Mouse (Mus musculus) thymus, adult 2 months (tissue): ENCODE measurements around the gene Neurl4. TPM values are rescaled to one million over a fixed set of nuclear protein-coding genes. Genes with fewer than 3 reads are reported as not detected.
"Not testable (repeated sequence)": the region's sequence is repeated elsewhere in the genome, so short reads cannot be mapped to it uniquely, and the experiment has no call there.

Experiments
- DNase-seq: peaks from one replicate; pipeline ENCODE4 v3.0.0; 2021
- H3K27ac ChIP-seq: fragments of 200-500 bp; 2 replicates; pipeline ENCODE4 v1.5.1; 2012; ENCODE audit warnings: low read length, control low read depth; ENCODE audit not compliant: control insufficient read depth, insufficient read depth
- H3K27me3 ChIP-seq: fragments of 200-500 bp; 2 replicates; pipeline ENCODE4 v1.6.1; 2012; ENCODE audit warnings: mild to moderate bottlenecking, low read length, moderate library complexity, mixed read lengths; ENCODE audit not compliant: control insufficient read depth, insufficient read depth
- H3K36me3 ChIP-seq: fragments of 200-500 bp; 2 replicates; pipeline ENCODE4 v1.6.1; 2012; ENCODE audit warnings: mild to moderate bottlenecking, low read length, moderate library complexity; ENCODE audit not compliant: control insufficient read depth, insufficient read depth
- H3K4me1 ChIP-seq: fragments of 200-500 bp; replicated peaks from 2 replicates; pipeline ENCODE4 v1.6.1; 2012; ENCODE audit warnings: low read length; ENCODE audit not compliant: control insufficient read depth, insufficient read depth
- H3K4me3 ChIP-seq: fragments of 200-500 bp; 2 replicates; pipeline ENCODE4 v1.5.1; 2012; ENCODE audit warnings: mild to moderate bottlenecking, low read length, control low read depth, moderate library complexity; ENCODE audit not compliant: control insufficient read depth, insufficient read depth
- CTCF ChIP-seq: fragments of 200-500 bp; IDR thresholded peaks from 2 replicates; pipeline ENCODE4 v1.5.1; 2012; ENCODE audit warnings: mild to moderate bottlenecking, control low read depth, low read length, moderate library complexity, borderline replicate concordance; ENCODE audit not compliant: control insufficient read depth, poor library complexity, insufficient read depth; ENCODE audit errors: extremely low read depth
- POLR2A ChIP-seq: fragments of 200-500 bp; IDR thresholded peaks from 2 replicates; pipeline ENCODE4 v1.6.1; 2012; ENCODE audit warnings: mild to moderate bottlenecking, low read length, control low read depth, moderate library complexity; ENCODE audit not compliant: control insufficient read depth, poor library complexity, insufficient read depth; ENCODE audit errors: extremely low read depth
- WGBS: fragments of 180-500 bp; shearing (Covaris S2); methylation state at CpG from one replicate; pipeline ENCODE4 v1.1.7; 2018; 5-methylcytosine and 5-hydroxymethylcytosine counted together
- polyA plus RNA-seq: library from polyadenylated mRNA; depleted of rRNA; stranded (reverse); fragments of >200 nt; gene quantifications from 2 replicates; pipeline ENCODE4 v1.2.3, GENCODE M21; 2012

Neurl4 gene
- polyA plus RNA-seq, 1 experiment, result 85.3 TPM

DNA sequence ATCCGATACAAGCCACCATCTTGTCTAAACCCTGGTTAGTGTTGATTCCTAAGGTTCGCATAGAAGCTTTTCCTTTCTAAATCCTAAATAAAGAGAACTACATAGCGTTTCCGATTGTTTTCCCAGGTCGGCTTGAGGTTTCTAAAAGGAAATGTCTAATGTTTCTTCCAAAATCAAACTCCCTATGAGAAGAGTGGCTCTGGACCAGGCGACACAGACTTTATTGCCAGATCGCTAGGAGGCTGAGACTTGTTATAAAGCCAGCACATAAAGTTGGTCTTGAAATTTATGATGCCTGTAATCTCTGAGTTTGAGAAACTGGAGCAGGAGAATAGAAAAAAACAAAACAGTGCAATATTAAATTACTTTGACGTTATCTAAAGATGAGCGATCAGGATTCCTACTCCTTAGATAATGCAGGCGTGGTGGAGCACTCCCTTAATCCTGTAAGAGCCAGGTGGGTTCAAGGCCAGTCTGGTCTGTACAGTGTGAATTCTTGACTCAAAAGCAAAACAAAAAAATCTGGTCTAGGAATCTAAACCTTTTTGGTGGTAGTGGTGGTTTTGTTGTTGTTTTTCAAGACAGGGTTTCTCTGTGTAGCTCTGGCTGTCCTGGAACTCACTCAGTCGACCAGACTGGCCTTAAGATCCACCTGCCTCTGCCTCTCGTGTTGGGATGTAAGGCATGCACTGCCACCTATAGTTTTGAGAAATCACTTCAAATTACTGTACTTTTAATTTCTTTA is 21.3 kb downstream of the Neurl4 start:
- peak overlapping the region; percentile 88 for H3K27ac ChIP-seq
- peaks cover 18% of the 10 kb centered on the region for H3K36me3 ChIP-seq
- no peak for TF ChIP-seq CTCF
- no peak for TF ChIP-seq POLR2A
- WGBS, result 4% methylated on average over 12 of the region's 12 CpGs
- no peaks in the 10 kb centered on the region for H3K27me3 ChIP-seq
- H3K4me1 ChIP-seq, result peaks cover 6% of the 10 kb centered on the region
- DNase-seq, result no peak
- H3K4me3 ChIP-seq, result peak overlapping the region; percentile 50

DNA sequence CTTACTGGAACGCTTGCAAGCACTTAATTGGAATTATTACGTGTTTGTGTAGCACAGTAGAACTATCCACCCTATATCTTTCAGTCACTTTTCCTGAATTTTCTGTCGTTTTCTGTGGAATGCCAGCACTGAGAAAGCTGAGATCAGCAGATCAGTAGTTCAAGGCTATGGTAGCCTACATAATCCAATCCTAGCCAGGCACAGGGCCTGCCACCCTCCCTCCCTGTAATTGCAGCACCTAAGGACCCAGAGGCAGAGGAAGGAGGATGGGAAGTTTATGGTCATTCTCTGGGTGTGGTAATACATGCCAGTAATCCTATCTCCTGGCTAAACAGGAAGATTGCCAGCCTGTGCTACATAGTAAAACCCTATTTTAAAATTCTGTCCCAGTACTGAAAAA is 21.9 kb downstream of the Neurl4 start:
- no peak overlapping the region for H3K27ac ChIP-seq
- no peak overlapping the region for H3K4me3 ChIP-seq

DNA sequence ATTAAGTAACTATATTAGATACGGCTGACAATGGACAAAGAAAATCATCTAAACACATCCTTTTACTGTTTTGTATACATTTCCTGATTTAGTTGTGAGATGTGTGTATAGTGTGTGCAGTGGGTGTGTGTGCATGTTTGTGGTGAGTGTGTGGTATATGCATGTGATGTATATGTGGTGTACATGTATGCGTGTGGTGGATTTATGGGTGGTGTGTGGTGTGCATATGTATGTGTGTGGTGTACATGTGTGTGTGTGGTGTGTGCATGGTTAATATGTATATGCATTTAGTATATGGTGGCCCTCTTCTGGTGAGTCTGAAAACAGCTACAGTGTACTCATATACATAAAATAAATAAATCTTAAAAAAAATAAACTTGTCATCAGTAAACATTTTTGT is 26.6 kb downstream of the Neurl4 start:
- Histone ChIP-seq H3K27me3 (no peaks in the 10 kb centered on the region), H3K4me3 (no peak overlapping the region), H3K27ac (no peak overlapping the region), H3K36me3 (no peaks in the 10 kb centered on the region), H3K4me1 (peaks cover 12% of the 10 kb centered on the region)
- DNase-seq, result no peak
- no peak for TF ChIP-seq CTCF
- no peak for TF ChIP-seq POLR2A
- WGBS, result 98% methylated on average over 2 of the region's 2 CpGs

More for the DNA sequence above, 21.9 kb downstream of the Neurl4 start:
- Histone ChIP-seq H3K4me1 (peaks cover 6% of the 10 kb centered on the region), H3K27me3 (no peaks in the 10 kb centered on the region), H3K36me3 (peaks cover 12% of the 10 kb centered on the region)
- TF ChIP-seq POLR2A, result no peak
- TF ChIP-seq CTCF, result no peak
- WGBS, result 73% methylated on average over 3 of the region's 3 CpGs
- no peak for DNase-seq

DNA sequence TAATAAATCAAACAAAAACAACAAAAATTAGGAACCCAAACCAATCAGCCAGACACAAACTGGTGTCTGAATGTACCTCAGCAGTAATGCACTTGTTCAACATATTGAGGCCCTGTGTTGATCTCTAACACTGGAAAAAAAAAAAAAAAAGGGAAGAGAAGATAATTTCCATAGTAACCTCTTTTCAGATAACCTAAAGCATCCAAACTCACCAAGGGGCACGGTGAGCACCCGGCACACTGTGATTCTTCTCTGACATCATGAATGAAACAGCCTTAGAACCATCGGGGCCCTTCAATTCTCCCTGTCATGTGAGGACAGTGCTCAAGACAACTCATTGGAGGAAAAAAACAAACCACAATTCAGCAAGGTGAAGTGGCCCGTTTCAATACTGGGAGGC is 28.8 kb downstream of the Neurl4 start:
- H3K27ac ChIP-seq, result no peak overlapping the region
- peaks cover 20% of the 10 kb centered on the region for H3K4me1 ChIP-seq
- no peaks in the 10 kb centered on the region for H3K36me3 ChIP-seq
- no peak overlapping the region for H3K4me3 ChIP-seq
- DNase-seq, result no peak
- TF ChIP-seq POLR2A, result no peak
- no peak for TF ChIP-seq CTCF
- no peaks in the 10 kb centered on the region for H3K27me3 ChIP-seq
- WGBS, result 68% methylated on average over 4 of the region's 4 CpGs

DNA sequence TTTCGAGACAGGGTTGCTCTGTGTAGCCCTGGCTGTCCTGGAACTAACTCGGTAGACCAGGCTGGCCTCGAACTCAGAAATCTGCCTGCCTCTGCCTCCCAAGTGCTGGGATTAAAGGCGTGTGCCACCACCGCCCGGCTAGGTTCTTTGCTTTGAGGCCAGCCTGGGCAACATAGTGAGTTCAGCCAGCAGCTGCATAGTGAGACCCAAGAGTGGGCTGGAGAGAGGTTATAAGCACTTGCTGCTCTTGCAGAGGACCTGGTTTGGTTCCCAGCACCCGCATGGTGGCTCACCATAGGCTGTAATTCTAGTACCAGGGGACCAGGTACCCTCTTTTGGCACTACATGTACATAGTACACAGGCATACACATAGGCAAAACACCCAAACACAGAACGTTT is 29.3 kb downstream of the Neurl4 start:
- not testable (repeated sequence) for H3K27me3 ChIP-seq, H3K27ac ChIP-seq, DNase-seq, H3K36me3 ChIP-seq, H3K4me3 ChIP-seq
- peaks cover 22% of the 10 kb centered on the region for H3K4me1 ChIP-seq
- 96% methylated on average over 8 of the region's 8 CpGs for WGBS

DNA sequence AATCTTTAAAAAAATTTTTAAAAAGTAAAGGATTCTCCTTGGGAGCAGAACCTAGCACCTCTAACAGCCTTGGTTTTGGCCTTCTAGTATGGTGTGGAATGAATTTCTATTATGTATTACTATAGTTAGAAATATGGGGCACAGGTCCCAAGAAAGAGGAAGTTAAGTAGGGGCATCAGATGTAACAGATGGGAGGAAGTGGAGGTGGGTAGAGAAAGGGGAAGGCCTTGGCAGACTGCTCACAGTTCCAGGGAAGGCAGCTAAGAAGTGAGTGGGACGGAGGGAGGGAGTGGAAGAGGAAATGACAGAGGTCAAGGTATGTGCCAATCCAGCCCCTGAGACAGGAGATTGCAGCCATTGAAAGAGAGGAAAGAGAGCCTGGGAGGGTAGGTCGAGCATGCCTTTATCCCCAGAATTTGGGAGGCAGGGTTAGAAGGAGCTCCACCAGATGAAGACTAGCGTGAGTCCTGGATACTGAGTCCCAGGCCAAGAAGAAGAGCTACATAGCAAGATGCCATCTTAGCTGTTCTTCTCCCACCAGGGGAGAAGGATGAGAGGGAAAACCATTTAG is 30.2 kb downstream of the Neurl4 start:
- H3K27ac ChIP-seq, result peak overlapping the region; percentile 91

More for the DNA sequence above, 30.2 kb downstream of the Neurl4 start:
- H3K4me1 ChIP-seq, result peaks cover 29% of the 10 kb centered on the region
- H3K27me3 ChIP-seq, result no peaks in the 10 kb centered on the region
- 13% methylated on average over 3 of the region's 3 CpGs for WGBS
- no peaks in the 10 kb centered on the region for H3K36me3 ChIP-seq
- peak; percentile 31 for DNase-seq
- TF ChIP-seq CTCF (no peak), POLR2A (no peak)
- H3K4me3 ChIP-seq, result peak overlapping the region; percentile 21
